Mouse (Mus musculus) testis, adult 2 months (tissue): ENCODE data around the gene Acvr2b.

ENCODE experiments used
- CTCF ChIP-seq: fragments of 200-500 bp; IDR thresholded peaks from 2 replicates; pipeline ENCODE4 v1.5.1; 2012; ENCODE audit warnings: low read depth, mild to moderate bottlenecking, inconsistent platforms, low read length, moderate library complexity; ENCODE audit not compliant: control insufficient read depth, insufficient read depth, insufficient replicate concordance
- POLR2A ChIP-seq: fragments of 200-500 bp; IDR thresholded peaks from 2 replicates; pipeline ENCODE4 v1.6.1; 2012; ENCODE audit warnings: low read depth, mild to moderate bottlenecking, inconsistent platforms, low read length, moderate library complexity; ENCODE audit not compliant: control insufficient read depth

GRCm38 (mm10) chr9:119375556-119375955, 26.4 kb upstream of the Acvr2b start:
- TF ChIP-seq CTCF (no peak), POLR2A (no peak)
